ENCODE assay signal across 8 mouse cellular contexts in genomic region chr2:155627030-155627738, GRCm38 (mm10). TPM values are rescaled to one million over a fixed set of nuclear protein-coding genes. Genes with fewer than 3 reads are reported as not detected.
DNase-seq lines count a peak whose midpoint lies in the region; ATAC-seq and TF ChIP-seq lines count a peak whose summit lies in the region.

No protein-coding gene starts in this region.

- WGBS in heart, embryonic 10.5 days = 52% methylated on average over 21 of the region's 21 CpGs

- H3K4me1 ChIP-seq in heart, embryonic 10.5 days = peaks cover 64% of the 10 kb centered on the region
- peaks cover 33% of the 10 kb centered on the region for H3K4me1 ChIP-seq in G1E (ENCODE audit: insufficient read depth, low read depth, low read length)

- no peak overlapping the region for H3K4me3 ChIP-seq in heart, embryonic 10.5 days
- no peak overlapping the region for H3K4me3 ChIP-seq in G1E (ENCODE audit: low read depth, low read length)

- TF ChIP-seq CTCF in G1E (IDR thresholded peaks at IDR 0.05; ENCODE audit: low read depth, low read length) = peak; percentile 78

- no peaks in the 10 kb centered on the region for H3K9me3 ChIP-seq in heart, embryonic 10.5 days
- H3K9me3 ChIP-seq in G1E (replicated peaks) = no peaks in the 10 kb centered on the region

- DNase-seq in heart, adult 8-10 months (ENCODE audit: low spot score) = peak; percentile 48
- DNase-seq in heart, embryonic 10.5 days (ENCODE audit: low spot score) = no peak
- peak; percentile 56 for DNase-seq in G1E (ENCODE audit: low spot score)
- DNase-seq in cerebellum, adult 9-10 months = peak; percentile 85
- DNase-seq in gastrocnemius, postnatal 10 days = peak; percentile 82
- peak; percentile 62 to 77 for DNase-seq in layer of hippocampus, postnatal 25 days (ENCODE audit: extremely low spot score in 1 of 2, low spot score in 1 of 2)
- DNase-seq in mesoderm, embryonic 11.5 days (ENCODE audit: low read depth, low spot score) = peak; percentile 88
- DNase-seq in splenic B cell, adult 2 months (ENCODE audit: low read depth, low spot score) = peak; percentile 82

- ATAC-seq in G1E (ENCODE audit: extremely low read depth, insufficient number of reproducible peaks, low FRiP score, poor library complexity, severe bottlenecking) = no peak

- peaks cover 76% of the 10 kb centered on the region for H3K27me3 ChIP-seq in heart, embryonic 10.5 days (ENCODE audit: insufficient read depth, poor library complexity, severe bottlenecking)
- H3K27me3 ChIP-seq in G1E (ENCODE audit: insufficient read depth, low read length) = peaks cover 28% of the 10 kb centered on the region
- H3K27me3 ChIP-seq in splenic B cell, adult 2 months (ENCODE audit: control insufficient read depth, insufficient read depth, low read length, poor library complexity, severe bottlenecking) = no peaks in the 10 kb centered on the region

- H3K36me3 ChIP-seq in heart, embryonic 10.5 days = peaks cover 97% of the 10 kb centered on the region
- peaks cover 21% of the 10 kb centered on the region for H3K36me3 ChIP-seq in G1E (replicated peaks)
- no peaks in the 10 kb centered on the region for H3K36me3 ChIP-seq in splenic B cell, adult 2 months (ENCODE audit: control insufficient read depth, insufficient read depth, low read length, poor library complexity, severe bottlenecking)

- no peak overlapping the region for H3K27ac ChIP-seq in heart, embryonic 10.5 days

RNA-seq across cellular contexts. Expression of gene Myh7b, which starts 16.2 kb away (rescaled TPM):
- total RNA-seq in heart, adult 8-10 months (2022) = 10 to 100 TPM; 21.9 to 55.5 (median 33.1) TPM
- 12.4 and 15.7 TPM in 2 replicates for polyA plus RNA-seq in heart, embryonic 10.5 days (2016; fragmentation: Nextera tagmentation; extraction: Ambion mirVana)
- total RNA-seq in G1E (2014; fragmentation: Nextera tagmentation) (2.3 and 2.4 TPM in 2 replicates), G1E (2017) (1.4 and 1.7 TPM in 2 replicates)
- polyA plus RNA-seq in G1E (2012) = 8.3 and 11.1 TPM in 2 replicates
- 1 to 10 TPM; 1.3 to 2.3 TPM for total RNA-seq in gastrocnemius, postnatal 10 days (2021)
- 1 to 10 TPM; 2.7 to 3.7 TPM for total RNA-seq in layer of hippocampus, postnatal 25 days (2021)

RNA-seq across cellular contexts. Expression of gene Gss, which starts 34.6 kb away (rescaled TPM):
- total RNA-seq in heart, adult 8-10 months (2022) = 10 to 100 TPM; 14.2 to 15.6 (median 14.6) TPM
- 24.2 and 29.1 TPM in 2 replicates for polyA plus RNA-seq in heart, embryonic 10.5 days (2016; fragmentation: Nextera tagmentation; extraction: Ambion mirVana)
- total RNA-seq in G1E (2014; fragmentation: Nextera tagmentation) = 7.3 and 10.6 TPM in 2 replicates
- 22.0 and 25.7 TPM in 2 replicates for total RNA-seq in G1E (2017)
- 14.6 and 16.5 TPM in 2 replicates for polyA plus RNA-seq in G1E (2012)
- 10 to 100 TPM in 1 of 2 experiments, 1 to 10 TPM in 1; 9.2 to 10.4 TPM for total RNA-seq in gastrocnemius, postnatal 10 days (2021)
- total RNA-seq in layer of hippocampus, postnatal 25 days (2021) = 10 to 100 TPM; 22.6 to 26.5 TPM

Comparison
In these comparisons a context has a peak if more than half of its experiments do, and no peak if none do; other contexts are left out.
1. RNA of gene Myh7b, which starts 16.2 kb away (total RNA-seq): 21.9 to 55.5 TPM in heart, adult 8-10 months; 2.7 to 3.7 TPM in layer of hippocampus, postnatal 25 days, 1.4 to 2.4 TPM in G1E and 1.3 to 2.3 TPM in gastrocnemius, postnatal 10 days; every median in the first group is over 4 times any median in the second.